Mouse (Mus musculus): ENCODE data around the gene Gm10720. TPM values are rescaled to one million over a fixed set of nuclear protein-coding genes. Genes with fewer than 3 reads are reported as not detected.
A peak's percentile ranks its signal among the peaks of the same experiment; 100 is the strongest.
"Not testable (repeated sequence)": the region's sequence is repeated elsewhere in the genome, so short reads cannot be mapped to it uniquely, and the experiment has no call there.

The Gm10720 gene
- total RNA-seq, 2 experiments from 2014 or later, result not detected

GRCm38 (mm10) chr9:3024912-3025467, 9.5 kb downstream of the Gm10720 start, which contains the start of gene Gm10717:
TSS of gene Gm10717 (plus strand) at chr9:3025417.
- intact Hi-C loops (cut with DNase I), result not testable (repeated sequence)
- DNase-seq, result peak; percentile 14 to 54

GRCm38 (mm10) chr9:3025653-3026052, 10.2 kb downstream of the Gm10720 start:
- intact Hi-C loops (cut with DNase I), result not testable (repeated sequence)
- DNase-seq, result peak; percentile 72 to 82

- DNase-seq; intact Hi-C loops (cut with DNase I): not testable (repeated sequence)
Measured at GRCm38 (mm10) chr9:3026136-3026535, 10.7 kb downstream of the Gm10720 start.

- intact Hi-C loops (cut with DNase I); DNase-seq: not testable (repeated sequence)
Measured at GRCm38 (mm10) chr9:3026741-3027140, 11.3 kb downstream of the Gm10720 start.

GRCm38 (mm10) chr9:3027200-3027599, 11.7 kb downstream of the Gm10720 start:
- DNase-seq; intact Hi-C loops (cut with DNase I): not testable (repeated sequence)

GRCm38 (mm10) chr9:3029276-3030000, 14.0 kb downstream of the Gm10720 start:
- peak; percentile 12 to 42 for DNase-seq
- intact Hi-C loops (cut with DNase I), result not testable (repeated sequence)

- intact Hi-C loops (cut with DNase I); DNase-seq: not testable (repeated sequence)
Measured at GRCm38 (mm10) chr9:3030677-3031318, 15.3 kb downstream of the Gm10720 start.

- intact Hi-C loops (cut with DNase I); DNase-seq: not testable (repeated sequence)
Measured at GRCm38 (mm10) chr9:3034299-3034698, 18.8 kb downstream of the Gm10720 start, which contains the start of gene Gm17535. TSS of gene Gm17535 (plus strand) at chr9:3034599.

GRCm38 (mm10) chr9:3036577-3036976, 21.1 kb downstream of the Gm10720 start, which contains the start of gene Gm10715:
TSS of gene Gm10715 (plus strand) at chr9:3036877.
- intact Hi-C loops (cut with DNase I); DNase-seq: not testable (repeated sequence)

GRCm38 (mm10) chr9:3038161-3038560, 22.7 kb downstream of the Gm10720 start:
- DNase-seq; intact Hi-C loops (cut with DNase I): not testable (repeated sequence)

Small RNA genes lying within 50 kb of the gene (microRNA-seq; reads per million reads assigned to microRNA genes)
- gene Mir101c, result 0 reads per million in 2 experiments

Other genes with a start within 250 kb of the Gm10720 start
- gene Gm10722, start 14.7 kb upstream of the Gm10720 start, total RNA-seq (2021), result not detected
- not detected for gene Gm11168, start 12.3 kb upstream of the Gm10720 start, total RNA-seq (2021)
- not detected for gene Gm10721, start 2.5 kb upstream of the Gm10720 start, total RNA-seq (2021)
- gene Gm10719, start 1.8 kb downstream of the Gm10720 start, total RNA-seq (2021), result not detected
- gene Gm10718, start 7.9 kb downstream of the Gm10720 start, total RNA-seq (2021), result under 1 TPM in 1 of 2 experiments, not detected in 1; 0.99 TPM
- not detected for gene Gm10717, start 9.8 kb downstream of the Gm10720 start, total RNA-seq (2021)
- gene Gm17535, start 18.9 kb downstream of the Gm10720 start, total RNA-seq (2021), result not detected
- not detected for gene Gm10715, start 21.2 kb downstream of the Gm10720 start, total RNA-seq (2021)

Measured in heart, postnatal 10 days (tissue).